Comparison of ENCODE assay signal across 16 mouse cellular contexts in the genomic region with DNA sequence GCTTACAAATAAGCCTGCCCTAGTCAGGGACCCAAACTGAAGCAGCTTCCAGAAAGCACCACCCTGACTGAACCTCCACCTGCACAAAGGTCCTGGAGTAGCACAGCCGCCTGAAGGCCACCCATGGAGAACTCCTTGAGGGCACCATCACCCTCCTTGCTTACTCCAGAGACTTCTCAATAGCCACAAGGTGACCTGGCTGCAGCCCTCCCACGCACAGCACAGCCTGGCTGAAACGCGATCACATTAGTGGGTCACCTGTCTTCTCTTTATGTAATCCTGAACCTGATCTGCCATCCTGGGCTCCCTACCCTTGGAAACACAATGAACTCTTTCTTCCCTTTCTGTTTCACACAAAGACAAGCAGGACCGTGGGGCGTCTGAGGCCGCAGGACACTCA.
"Had no signal": no experiment of that assay in that cellular context is flagged by ENCODE, and none has a peak within 500 bp of the region (broad histone marks: within the 10 kb centered on the region; RNA-seq: fewer than 3 reads in every experiment).

No protein-coding gene starts in this region.

- H3K4me3 ChIP-seq: midbrain, embryonic 12.5 days; midbrain, embryonic 15.5 days; neural tube, embryonic 12.5 days; neural tube, embryonic 15.5 days had no signal

- H3K27me3 ChIP-seq: midbrain, embryonic 12.5 days; midbrain, embryonic 15.5 days; neural tube, embryonic 12.5 days; neural tube, embryonic 15.5 days had no signal

- H3K36me3 ChIP-seq: midbrain, embryonic 15.5 days; neural tube, embryonic 15.5 days had no signal

- DNase-seq: kidney, adult 18-20 months; kidney, adult 9 months; kidney, postnatal 14 days; layer of hippocampus, postnatal 36 days; liver, postnatal 0 days; lung, embryonic 14.5 days; retina, postnatal 1 day; right cerebral cortex, postnatal 25 days; thymus, postnatal 25 days had no signal

- H3K4me1 ChIP-seq: midbrain, embryonic 15.5 days; neural tube, embryonic 12.5 days had no signal

- H3K27ac ChIP-seq: liver, embryonic 14.5 days; macrophage; midbrain, embryonic 12.5 days; midbrain, embryonic 15.5 days; neural tube, embryonic 12.5 days; neural tube, embryonic 15.5 days had no signal

- ATAC-seq: liver, postnatal 0 days; lung, postnatal 0 days; midbrain, embryonic 15.5 days had no signal

- H3K9ac ChIP-seq: liver, embryonic 14.5 days; liver, postnatal 0 days; lung, embryonic 14.5 days; midbrain, embryonic 12.5 days; midbrain, embryonic 15.5 days; neural tube, embryonic 12.5 days; neural tube, embryonic 15.5 days had no signal

- H3K9me3 ChIP-seq: midbrain, embryonic 12.5 days; midbrain, embryonic 15.5 days; neural tube, embryonic 12.5 days; neural tube, embryonic 15.5 days had no signal
